Mouse (Mus musculus): ENCODE data around the gene Fzr1.

DNA sequence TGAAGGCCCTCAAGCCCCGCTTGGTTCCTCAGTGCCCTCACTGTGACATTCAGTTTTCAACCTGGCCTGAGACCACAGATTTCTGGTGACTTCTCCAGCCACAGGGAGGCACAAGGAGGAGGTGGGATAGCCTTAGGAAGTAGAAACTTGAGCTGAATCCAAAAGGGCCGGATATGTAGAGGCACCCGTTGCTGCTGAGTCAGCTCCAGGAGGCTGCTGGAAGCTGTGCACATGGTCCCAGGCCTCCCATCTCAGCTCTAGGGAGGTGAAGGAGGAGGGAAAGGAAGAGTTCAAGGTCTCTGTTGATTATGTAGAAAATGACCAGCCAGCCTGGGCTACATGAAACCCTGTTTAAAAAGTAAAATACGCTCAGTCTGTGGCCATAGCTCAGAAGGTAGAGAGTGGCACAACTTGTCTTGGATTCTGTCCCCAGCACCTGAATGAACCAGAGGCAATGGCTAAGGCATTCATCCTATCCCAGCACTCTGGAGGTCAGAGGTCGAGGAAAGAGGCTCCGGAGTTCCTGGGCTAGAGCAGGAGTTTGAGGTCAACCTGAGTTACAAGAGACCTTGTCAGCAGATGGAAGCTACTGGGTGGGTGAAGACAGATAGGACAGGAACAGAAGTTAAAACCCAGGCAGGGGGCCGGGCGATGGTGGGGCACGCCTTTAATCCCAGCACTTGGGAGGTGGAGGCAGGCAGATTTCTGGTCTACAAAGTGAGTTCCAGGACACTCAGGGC lies 23.4 kb downstream of the Fzr1 start:
- TF ChIP-seq CTCF (IDR thresholded peaks at IDR 0.05; ENCODE audit: control insufficient read depth, insufficient read depth, insufficient read length) (no peak), MAX (IDR thresholded peaks at IDR 0.05) (no peak), FOSL1 (IDR thresholded peaks at IDR 0.05; ENCODE audit: insufficient read depth, low read length, poor library complexity, severe bottlenecking) (no peak)

All from C2C12 (cell line).